Mouse (Mus musculus): ENCODE results near the gene Gm14399.
"Not testable (repeated sequence)": the region's sequence is repeated elsewhere in the genome, so short reads cannot be mapped to it uniquely, and the experiment has no call there.

The Gm14399 gene

DNA sequence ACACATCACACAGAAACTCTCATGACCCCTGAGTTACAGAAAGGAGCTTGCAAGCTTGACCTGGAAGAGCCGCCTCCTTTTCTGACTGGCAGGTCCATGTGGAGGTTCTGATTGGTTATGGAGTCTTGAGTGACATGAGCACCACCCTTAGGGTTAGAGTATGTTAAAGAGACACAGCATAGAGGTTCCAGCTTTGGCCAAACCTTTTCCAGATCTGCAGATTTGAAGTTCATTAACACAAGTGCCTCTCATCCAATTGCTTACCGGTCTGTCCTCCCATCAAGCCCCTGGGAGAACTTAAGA lies at the start of gene Gm14399:
Gene Gm14399, minus strand, starts transcription at position 20 of the 303 bp plus-strand sequence.
- DNase-seq = not testable (repeated sequence)

DNA sequence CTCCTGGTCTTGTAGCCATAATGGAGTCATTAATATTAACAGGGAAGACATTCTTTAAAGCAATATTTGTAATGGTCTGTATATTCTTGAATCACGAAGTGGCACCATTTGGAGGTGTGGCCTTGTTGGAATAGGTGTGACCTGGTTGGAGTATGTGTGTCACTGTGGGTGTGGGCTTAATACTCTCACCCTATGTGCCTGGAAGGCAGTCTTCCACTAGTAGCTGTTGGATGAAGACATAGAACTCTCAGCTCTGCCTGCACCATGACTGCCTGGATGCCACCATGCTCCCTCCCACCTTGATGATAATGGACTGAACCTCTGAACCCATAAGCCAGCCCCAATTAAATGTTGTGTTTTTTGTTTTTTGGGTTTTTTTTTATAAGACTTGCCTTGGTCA lies 37.2 kb upstream of the Gm14399 start:
- DNase-seq = not testable (repeated sequence)

DNA sequence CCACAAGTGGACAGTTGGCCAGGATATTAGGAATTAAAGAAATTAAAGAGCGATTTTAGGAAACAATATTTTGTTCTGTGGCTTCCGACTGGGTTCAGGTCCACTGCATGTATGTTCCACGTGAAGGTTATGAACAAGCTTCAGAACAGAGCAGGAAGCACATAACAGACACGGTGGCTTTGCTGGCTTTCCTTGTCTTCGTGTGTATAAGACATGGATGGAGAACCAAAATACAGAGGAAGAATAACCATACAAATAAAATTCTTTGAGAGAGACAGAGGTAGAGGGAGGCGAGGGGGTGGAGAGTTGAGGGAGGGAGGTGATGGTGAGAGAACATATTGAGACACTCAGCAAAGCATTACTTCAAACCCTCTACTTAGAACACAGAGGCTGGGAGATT lies 34.5 kb upstream of the Gm14399 start:
- DNase-seq = no peak

DNA sequence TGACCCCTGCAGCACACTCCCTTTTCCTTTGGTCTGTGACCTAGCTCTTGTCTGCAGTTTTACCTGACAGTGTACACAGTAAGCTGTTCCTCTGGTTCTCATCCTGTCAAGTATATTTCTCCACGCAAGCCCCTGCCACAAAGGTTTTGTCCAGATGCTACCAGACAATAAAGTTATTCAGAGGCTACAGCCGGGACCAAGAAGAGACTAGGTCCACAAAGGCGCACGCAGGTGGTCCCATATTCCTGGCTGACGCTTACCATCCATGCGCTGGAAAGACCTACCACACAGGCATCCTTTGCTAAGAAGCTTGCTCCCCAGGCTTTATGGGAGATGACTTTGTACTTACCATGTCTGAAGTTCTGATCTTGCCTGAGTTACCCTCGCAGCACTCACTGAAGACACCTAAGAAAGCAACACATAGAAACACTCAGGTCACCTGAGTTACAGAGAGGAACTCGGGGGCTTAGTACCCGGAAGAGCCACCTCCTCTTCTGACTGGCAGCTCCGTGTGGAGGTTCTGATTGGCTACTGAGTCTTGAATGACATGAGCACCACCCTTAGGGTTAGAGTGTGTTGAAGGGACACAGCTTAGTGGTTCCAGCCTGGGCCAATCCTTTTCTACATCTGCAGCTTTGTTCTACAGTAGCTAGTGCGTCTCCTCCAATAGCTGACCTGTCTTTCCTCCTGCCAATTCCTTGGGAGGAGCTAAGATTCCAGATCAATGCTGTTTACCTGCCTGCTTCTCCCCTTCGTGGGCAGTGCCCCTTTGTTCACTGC lies 33.8 kb upstream of the Gm14399 start, which contains the start of gene Gm14443:
Gene Gm14443, minus strand, starts transcription at position 471 of the 780 bp plus-strand sequence.
- not testable (repeated sequence) for DNase-seq

DNA sequence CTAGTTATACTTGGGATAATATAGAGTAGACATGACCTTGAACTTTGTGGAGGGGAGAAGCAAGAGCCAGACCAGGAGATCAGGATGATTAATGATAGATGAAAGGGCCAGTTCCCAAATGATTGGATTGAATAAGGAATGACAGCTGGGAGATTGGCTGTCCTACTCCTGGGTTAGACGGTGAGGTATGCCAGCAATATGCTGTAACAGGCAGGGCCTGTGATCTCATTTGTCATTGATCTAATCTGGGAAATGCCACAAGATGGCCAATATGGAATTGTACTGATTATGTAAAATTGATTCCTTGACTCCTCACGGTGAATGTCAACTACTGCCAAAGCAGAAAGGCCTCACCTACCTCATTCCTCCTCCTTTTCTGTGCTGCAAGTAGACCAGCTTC lies 32.2 kb upstream of the Gm14399 start:
- not testable (repeated sequence) for DNase-seq

DNA sequence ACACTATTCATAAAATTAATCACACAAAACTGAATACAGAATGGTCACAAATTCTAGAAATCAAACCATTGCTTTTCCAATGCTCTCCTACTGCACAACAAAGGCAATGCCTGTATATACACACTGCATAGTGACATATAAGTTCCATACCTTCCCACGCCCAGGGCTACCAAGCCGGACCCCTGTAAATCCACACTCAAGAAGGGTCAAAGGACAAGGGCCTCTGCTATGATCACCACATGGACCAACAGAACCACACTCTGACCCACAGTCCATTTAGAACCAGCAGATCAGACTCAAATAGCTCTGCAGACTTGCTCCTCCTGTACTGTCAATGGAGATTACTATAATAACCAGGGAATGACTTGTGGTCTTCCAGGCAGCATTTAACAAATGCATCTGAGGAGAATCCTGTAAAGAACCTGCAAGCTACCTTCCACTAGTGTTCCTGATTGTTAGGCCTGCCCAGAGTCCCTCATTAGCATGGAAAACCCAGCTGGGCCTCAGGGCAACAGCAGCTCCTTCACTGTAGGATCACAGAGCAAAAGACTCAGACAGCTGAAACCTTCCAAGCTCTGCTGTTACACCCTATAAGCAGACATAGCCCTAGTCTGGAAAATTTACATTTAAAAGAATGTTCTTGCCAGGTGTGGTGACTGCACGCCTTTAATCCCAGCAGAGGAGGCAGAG lies 31.2 kb upstream of the Gm14399 start:
- DNase-seq = not testable (repeated sequence)

DNA sequence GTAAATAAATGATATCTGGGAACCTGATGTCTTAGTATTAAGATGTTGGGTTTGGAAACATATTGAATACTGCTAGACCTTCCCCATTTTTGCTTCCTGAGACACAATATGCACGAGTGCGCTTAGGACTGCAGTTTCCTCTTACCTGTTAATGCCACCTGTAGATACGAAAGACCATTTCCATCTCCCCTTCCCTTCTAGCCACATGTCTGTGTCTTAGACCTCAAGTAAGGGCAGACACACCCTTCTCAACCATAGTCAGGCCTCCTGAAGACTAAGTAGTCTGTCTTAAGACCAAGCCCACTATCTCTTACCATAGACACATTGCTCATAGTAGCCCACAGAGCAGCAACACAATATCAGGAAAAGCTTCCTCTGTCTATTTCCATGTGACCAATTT lies 30.3 kb upstream of the Gm14399 start:
- no peak for DNase-seq

DNA sequence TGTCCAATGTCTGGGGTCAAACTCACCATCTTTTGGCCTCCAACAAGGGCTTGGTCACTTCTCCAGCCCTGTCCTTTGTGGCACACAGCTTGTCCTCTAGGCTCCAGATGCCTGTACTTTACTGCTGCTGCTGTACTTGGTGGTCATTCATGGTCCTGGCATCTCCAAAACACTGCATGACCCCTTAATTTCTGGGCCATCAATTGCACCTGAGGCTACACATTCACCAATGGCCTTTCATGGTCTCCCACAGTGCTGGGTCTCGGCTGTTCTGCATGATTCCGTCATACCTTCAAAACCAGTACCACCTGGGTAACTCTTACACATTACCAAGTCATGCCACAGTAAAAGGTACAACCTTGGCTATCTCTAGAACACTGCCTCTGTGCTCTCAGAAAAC lies 25.1 kb upstream of the Gm14399 start:
- not testable (repeated sequence) for DNase-seq

DNA sequence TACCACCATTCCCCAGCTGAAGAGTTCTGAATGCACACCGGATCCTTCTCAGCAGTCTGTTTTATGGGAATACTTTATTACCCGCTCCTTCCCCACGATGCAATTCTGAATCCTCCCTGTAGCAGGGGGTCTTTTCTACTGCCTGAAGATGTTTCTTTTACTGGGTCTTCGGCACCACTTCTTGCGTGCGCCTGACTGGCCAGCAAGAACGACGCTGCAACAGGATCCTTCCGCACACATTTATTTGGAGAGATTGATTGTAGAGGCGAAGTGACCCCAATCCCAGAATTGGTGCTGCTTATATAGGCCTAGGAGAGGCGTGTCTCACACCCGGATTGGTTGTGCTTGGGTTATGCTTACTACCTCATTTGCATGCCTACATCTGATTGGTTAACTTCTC lies 23.3 kb upstream of the Gm14399 start:
- DNase-seq = not testable (repeated sequence)

DNA sequence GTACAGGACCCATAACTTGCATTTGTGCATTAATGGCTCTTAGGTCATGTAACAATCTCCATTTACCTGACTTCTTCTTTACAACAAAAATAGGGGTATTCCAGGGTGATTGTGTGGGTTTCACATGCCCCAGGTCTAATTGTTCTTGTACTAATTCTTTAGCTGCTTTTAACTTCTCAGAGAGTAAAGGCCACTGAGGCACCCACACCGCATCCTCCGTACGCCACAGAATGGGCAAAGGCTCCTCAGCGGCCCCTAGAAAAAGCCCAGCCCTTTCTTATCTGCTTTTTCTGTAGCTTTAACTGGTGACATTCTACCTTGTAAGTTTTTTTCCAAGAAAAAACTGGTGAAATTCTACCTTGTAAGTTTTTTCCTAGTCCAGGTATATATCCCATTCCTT lies 19.6 kb upstream of the Gm14399 start:
- not testable (repeated sequence) for DNase-seq

DNA sequence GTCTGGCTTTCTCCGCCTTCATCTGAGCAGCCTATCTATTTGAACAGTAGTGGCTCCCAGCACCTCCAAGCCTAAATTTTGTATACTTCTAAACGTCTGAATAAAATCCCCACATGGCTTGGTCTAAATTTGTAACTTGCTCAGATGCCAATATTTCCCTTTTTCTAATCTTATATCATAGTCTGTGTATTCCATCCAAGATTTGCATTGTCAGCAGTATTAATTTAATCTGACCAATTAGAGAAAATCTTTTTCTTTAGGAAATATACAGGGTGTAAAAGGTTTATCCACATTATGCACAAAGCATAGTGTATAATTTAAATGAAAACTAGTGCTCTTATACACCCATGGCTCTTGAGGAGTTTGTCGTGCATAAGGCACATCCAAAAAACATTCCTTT lies 16.8 kb upstream of the Gm14399 start:
- no peak for DNase-seq

DNA sequence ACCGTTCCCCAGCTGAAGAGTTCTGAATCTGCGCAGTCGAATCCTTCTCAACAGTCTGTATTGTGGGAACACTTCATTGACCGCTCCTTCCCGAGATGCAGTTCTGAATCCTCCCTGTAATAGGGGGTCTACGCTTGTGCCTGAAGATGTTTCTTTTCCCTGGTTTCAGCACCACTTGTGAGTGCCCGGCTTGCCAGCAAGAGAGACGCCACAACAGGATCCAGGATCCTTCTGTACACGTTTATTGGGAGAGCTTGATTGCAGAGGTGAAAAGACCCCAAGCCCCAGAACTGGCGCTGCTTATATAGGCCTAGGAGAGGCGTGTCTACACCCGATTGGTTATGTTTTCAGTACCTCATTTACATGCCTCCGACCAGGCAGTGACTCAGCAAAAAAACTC lies 14.9 kb upstream of the Gm14399 start:
- no peak for DNase-seq

DNA sequence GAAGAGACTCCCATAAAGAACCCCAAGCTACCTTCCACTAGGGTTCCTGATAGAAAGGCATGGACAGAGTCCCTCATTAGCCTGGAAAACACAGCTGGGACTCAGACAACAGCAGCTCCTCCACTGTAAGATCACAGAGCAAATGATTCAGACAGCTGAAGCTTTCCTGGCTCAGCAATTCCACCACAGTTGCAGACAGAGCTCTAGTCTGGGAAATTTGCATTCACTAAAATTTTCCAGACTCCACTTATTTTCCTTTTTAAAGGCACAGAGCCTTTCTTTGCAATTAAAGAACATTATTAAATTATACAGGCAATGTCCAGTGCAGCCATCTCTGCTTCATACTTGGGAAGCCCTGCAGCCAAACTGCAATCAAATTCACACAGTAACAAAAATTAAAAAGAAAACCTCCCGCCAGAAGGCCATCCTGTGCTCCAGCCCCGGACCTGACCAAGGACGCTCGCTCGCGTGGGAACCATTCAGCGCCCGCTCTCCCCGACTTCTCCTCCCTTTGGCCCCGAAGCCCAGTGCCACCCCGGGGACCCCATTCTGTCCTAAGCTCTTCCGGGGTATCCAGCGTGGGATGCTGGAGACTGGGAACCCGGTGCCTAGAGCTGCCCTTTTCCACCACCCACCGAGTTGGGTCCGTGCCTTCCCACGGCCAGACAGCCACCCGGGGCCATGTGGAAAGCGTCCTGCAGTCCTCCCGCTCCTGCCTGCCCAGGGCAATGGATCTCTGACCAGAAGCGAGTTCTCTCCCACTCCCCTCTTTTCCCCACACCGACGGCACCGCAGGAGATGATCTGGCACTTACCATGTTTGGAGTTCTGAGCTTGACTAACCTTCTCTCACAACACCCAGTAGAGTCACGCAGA lies 457 bp downstream of the Gm14399 start:
- not testable (repeated sequence) for DNase-seq

DNA sequence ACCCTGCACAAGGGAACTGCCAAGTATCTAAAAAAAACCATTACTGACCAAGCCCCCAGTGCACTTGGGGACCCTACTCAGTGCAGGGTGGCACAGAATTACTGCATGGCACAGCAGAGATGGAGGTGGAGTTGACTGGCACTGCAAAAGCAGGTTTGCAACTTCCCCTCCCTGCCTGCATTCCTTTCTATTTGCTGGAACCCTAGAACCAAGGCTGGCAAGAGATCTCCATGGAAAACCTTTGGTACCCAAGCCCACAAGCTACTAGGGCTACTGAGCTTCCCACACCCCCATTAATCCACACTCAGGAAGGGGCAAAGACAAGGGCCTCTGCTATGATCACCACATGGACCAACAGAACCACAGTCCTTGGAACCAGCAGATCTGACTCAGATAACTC lies 1.2 kb downstream of the Gm14399 start:
- DNase-seq = not testable (repeated sequence)
